Mouse (Mus musculus): ENCODE measurements at regions not wholly inside any gene's neighbourhood (a gene's known extent, or its start where the extent isn't known, plus 50 kb on each side); places are given as distances from the start of the nearest gene placed in this dataset.

- TF ChIP-seq MAFK (IDR thresholded peaks at IDR 0.05; ENCODE audit: insufficient read depth, low read depth, low read length) (no peak), CHD2 (IDR thresholded peaks at IDR 0.05; ENCODE audit: low read depth, low read length) (no peak)
Observed at GRCm38 (mm10) chr16:92988000-92988399, 162.1 kb upstream of the Runx1 start.
